In the genomic region with DNA sequence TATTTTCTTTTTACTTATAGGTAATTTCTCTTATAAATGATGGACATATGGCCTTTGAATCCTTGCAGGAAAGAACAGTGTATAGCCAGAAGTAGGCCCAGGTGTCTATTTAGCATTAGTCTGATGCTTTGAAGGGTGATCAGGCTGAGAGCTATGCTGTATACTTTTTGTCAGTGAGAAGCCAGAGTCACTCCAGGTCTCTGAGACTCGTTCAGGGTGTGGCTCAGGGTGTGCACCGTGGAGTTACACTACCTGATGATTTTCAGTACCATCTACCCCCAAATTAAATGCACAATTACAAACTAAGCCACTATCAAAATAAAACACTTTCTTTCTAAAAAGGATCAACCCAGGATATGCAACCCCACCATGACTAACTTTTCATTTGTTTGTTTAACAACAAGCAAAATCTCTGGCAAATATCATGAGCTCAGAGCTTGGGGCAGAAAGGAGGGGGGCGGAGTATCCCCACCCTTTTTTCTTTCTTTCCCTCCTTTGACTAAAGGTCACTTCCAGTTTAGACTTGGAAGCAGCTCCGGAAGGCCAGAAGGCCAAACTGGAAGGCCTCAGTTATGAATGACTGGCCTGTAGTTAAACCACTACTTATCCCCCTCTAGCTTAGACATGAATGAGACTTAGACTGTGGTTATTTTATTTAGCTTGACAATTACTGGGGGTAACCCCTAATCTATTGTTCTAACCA, we compare ENCODE assay signal across 16 mouse cellular contexts.
"Had no signal": no experiment of that assay in that cellular context is flagged by ENCODE, and none has a peak within 500 bp of the region (broad histone marks: within the 10 kb centered on the region; RNA-seq: fewer than 3 reads in every experiment).

No protein-coding gene starts in this region.

- H3K4me1 ChIP-seq: limb, embryonic 12.5 days; liver, embryonic 13.5 days; lung, embryonic 15.5 days; megakaryocyte, embryonic 14.5 days; midbrain, embryonic 15.5 days; neural tube, embryonic 12.5 days had no signal

- DNase-seq: liver; liver, embryonic 13.5 days; liver, postnatal 0 days; lung, postnatal 14 days; right cerebral cortex, postnatal 4 days; thymus, adult 18-20 months; thymus, postnatal 14 days had no signal

- H3K4me2 ChIP-seq: limb, embryonic 12.5 days; liver, embryonic 13.5 days; lung, embryonic 15.5 days; midbrain, embryonic 11.5 days; midbrain, embryonic 15.5 days; neural tube, embryonic 12.5 days had no signal

- H3K9me3 ChIP-seq: limb, embryonic 12.5 days; liver, embryonic 13.5 days; lung, embryonic 15.5 days; megakaryocyte, embryonic 14.5 days; midbrain, embryonic 15.5 days; neural tube, embryonic 12.5 days had no signal

- H3K27ac ChIP-seq: kidney, postnatal 0 days; layer of hippocampus, adult 2 months; limb, embryonic 12.5 days; liver, embryonic 13.5 days; lung, embryonic 15.5 days; macrophage; midbrain, embryonic 15.5 days; neural tube, embryonic 12.5 days had no signal

- H3K27me3 ChIP-seq: limb, embryonic 12.5 days; liver, embryonic 13.5 days; lung, embryonic 15.5 days; midbrain, embryonic 15.5 days; neural tube, embryonic 12.5 days had no signal

- H3K36me3 ChIP-seq: liver, embryonic 13.5 days; lung, embryonic 15.5 days; midbrain, embryonic 15.5 days; neural tube, embryonic 12.5 days had no signal

- H3K4me3 ChIP-seq: layer of hippocampus, adult 2 months; limb, embryonic 12.5 days; liver, embryonic 13.5 days; lung, embryonic 15.5 days; megakaryocyte, embryonic 14.5 days; midbrain, embryonic 15.5 days; neural tube, embryonic 12.5 days had no signal

- ATAC-seq: liver, postnatal 0 days; midbrain, embryonic 15.5 days had no signal

- H3K9ac ChIP-seq: limb, embryonic 12.5 days; liver, embryonic 13.5 days; liver, postnatal 0 days; lung, embryonic 15.5 days; midbrain, embryonic 15.5 days; neural tube, embryonic 12.5 days had no signal
